ENCODE assay signal across 8 mouse cellular contexts in genomic region chr6:37592101-37593032, GRCm38 (mm10).
A peak's percentile ranks its signal among the peaks of the same experiment; 100 is the strongest.
DNase-seq lines count a peak whose midpoint lies in the region; ATAC-seq and TF ChIP-seq lines count a peak whose summit lies in the region.

No protein-coding gene starts in this region.

- in situ Hi-C loops in ES-E14 (cut with MboI; ENCODE audit: low sequenced_read_pairs in 2 of 2, unreplicated experiment in 2 of 2) = no loop called here

- H3K27ac ChIP-seq in ES-E14 (ENCODE audit: insufficient read depth, low read depth, low read length, poor library complexity, severe bottlenecking) = peak overlapping the region; percentile 85; the same call in 1 of the 2 replicates
- peak overlapping the region; percentile 95 for H3K27ac ChIP-seq in forebrain, embryonic 12.5 days

- H3K4me1 ChIP-seq in ES-E14 (ENCODE audit: control insufficient read depth in 2 of 2, insufficient read depth in 2 of 2, low read length in 2 of 2, poor library complexity in 1 of 2) = peaks cover 5% of the 10 kb centered on the region in 2 experiments
- peaks cover 47% of the 10 kb centered on the region for H3K4me1 ChIP-seq in forebrain, embryonic 12.5 days

- DNase-seq in ES-E14 (ENCODE audit: low read depth, low spot score) = peak; percentile 83
- peak; percentile 42 for DNase-seq in c-Kit-positive CD71-negative TER-119-negative erythroid progenitor cells, embryonic 14.5 days (ENCODE audit: low read depth)
- peak; percentile 41 to 45 for DNase-seq in heart, postnatal 36 days
- DNase-seq in kidney, postnatal 4 days = peak; percentile 48 to 68
- peak; percentile 69 for DNase-seq in lung, postnatal 25 days (ENCODE audit: low spot score)
- peak; percentile 38 for DNase-seq in retina, postnatal 7 days (ENCODE audit: low read depth, low spot score)
- DNase-seq in urinary bladder, postnatal 25 days (ENCODE audit: low spot score) = no peak

- no peaks in the 10 kb centered on the region for H3K27me3 ChIP-seq in forebrain, embryonic 12.5 days

- peak overlapping the region; percentile 31; the same call in 1 of the 2 replicates for H3K9ac ChIP-seq in ES-E14 (ENCODE audit: insufficient read depth, low read depth, low read length, poor library complexity, severe bottlenecking)
- peak overlapping the region; percentile 12; the same call in 1 of the 2 replicates for H3K9ac ChIP-seq in forebrain, embryonic 12.5 days

- H3K9me3 ChIP-seq in ES-E14 (ENCODE audit: control insufficient read depth, insufficient read depth, low read depth, low read length) = no peaks in the 10 kb centered on the region
- H3K9me3 ChIP-seq in forebrain, embryonic 12.5 days = no peaks in the 10 kb centered on the region

- WGBS in forebrain, embryonic 12.5 days = 16% methylated on average over 19 of the region's 19 CpGs

- peak overlapping the region; percentile 42 for H3K4me2 ChIP-seq in forebrain, embryonic 12.5 days

- ATAC-seq in forebrain, embryonic 12.5 days (ENCODE audit: low FRiP score) = peak; percentile 64

- H3K4me3 ChIP-seq in ES-E14 (ENCODE audit: insufficient read depth in 1 of 2, low read depth in 1 of 2, low read length in 2 of 2, poor library complexity in 1 of 2, severe bottlenecking in 1 of 2) = peak overlapping the region; percentile 11 to 53; a peak in 3 of 4 replicates
- peak overlapping the region; percentile 19 for H3K4me3 ChIP-seq in forebrain, embryonic 12.5 days (replicated peaks)

- intact Hi-C loops in heart, postnatal 36 days (cut with DNase I) = loop anchor here (5.0 kb wide), 2 partner anchors 35 to 140 kb away; no protein-coding TSS in a partner anchor

- H3K36me3 ChIP-seq in ES-E14 (ENCODE audit: control insufficient read depth, insufficient read depth, low read length, poor library complexity, severe bottlenecking) = no peaks in the 10 kb centered on the region
- no peaks in the 10 kb centered on the region for H3K36me3 ChIP-seq in forebrain, embryonic 12.5 days (replicated peaks)

TF ChIP-seq in ES-E14, 5 proteins besides CTCF, POLR2A, EP300 and RAD21:
- TF ChIP-seq ZC3H11A (IDR thresholded peaks at IDR 0.05; ENCODE audit: borderline replicate concordance, low read depth, low read length) (peak; percentile 72), ZNF384 (IDR thresholded peaks at IDR 0.05; ENCODE audit: low read depth, low read length) (no peak), CHD2 (IDR thresholded peaks at IDR 0.05; ENCODE audit: low read depth, low read length) (peak; percentile 77; the same call in 1 of the 2 replicates)
